Mouse (Mus musculus) heart, adult 9 months (tissue): ENCODE measurements at regions not wholly inside any gene's neighbourhood (a gene's known extent, or its start where the extent isn't known, plus 50 kb on each side); places are given as distances from the start of the nearest gene placed in this dataset.
"Not testable (repeated sequence)": the region's sequence is repeated elsewhere in the genome, so short reads cannot be mapped to it uniquely, and the experiment has no call there.

Experiments used
- DNase-seq, 2 experiments: peaks; one replicate each; pipeline ENCODE4 v3.0.0; 2022; ENCODE audit warnings: low spot score in 2 of 2

- DNase-seq, result no peak
These were observed 84.1 kb upstream of the Trim2 start for GRCm38 (mm10) chr3:84390769-84391168.

GRCm38 (mm10) chr3:84388486-84388885 lies 81.8 kb upstream of the Trim2 start:
- no peak for DNase-seq

- DNase-seq, result no peak
These were observed 79.0 kb upstream of the Trim2 start for GRCm38 (mm10) chr3:84385656-84386055.

- DNase-seq, result no peak
These were observed 76.9 kb upstream of the Trim2 start for GRCm38 (mm10) chr3:84383559-84383958.

GRCm38 (mm10) chr3:84383038-84383437 lies 76.4 kb upstream of the Trim2 start:
- DNase-seq, result not testable (repeated sequence)

GRCm38 (mm10) chr3:84382006-84382405 lies 75.3 kb upstream of the Trim2 start:
- peak; percentile 19 to 40 for DNase-seq

GRCm38 (mm10) chr3:84378987-84379556 lies 72.4 kb upstream of the Trim2 start:
- no peak for DNase-seq

- DNase-seq, result no peak
These were observed 69.8 kb upstream of the Trim2 start for GRCm38 (mm10) chr3:84376510-84376909.

GRCm38 (mm10) chr3:84375832-84376231 lies 69.2 kb upstream of the Trim2 start:
- peak; percentile 29 to 41 for DNase-seq

- DNase-seq, result no peak
These were observed 65.2 kb upstream of the Trim2 start for GRCm38 (mm10) chr3:84371842-84372241.

- DNase-seq, result no peak
These were observed 60.6 kb upstream of the Trim2 start for GRCm38 (mm10) chr3:84367145-84367740.

GRCm38 (mm10) chr3:84358672-84359071 lies 52.0 kb upstream of the Trim2 start:
- DNase-seq, result no peak

- no peak for DNase-seq
These were observed 50.0 kb upstream of the Trim2 start for GRCm38 (mm10) chr3:84356690-84357014.
